Mouse (Mus musculus): ENCODE data around the gene Prok2. TPM values are rescaled to one million over a fixed set of nuclear protein-coding genes. Genes with fewer than 3 reads are reported as not detected.

The Prok2 gene
- total and polyA plus RNA-seq, 2 experiments = not detected

- H3K27ac ChIP-seq (replicated peaks; ENCODE audit: insufficient read depth, low read depth, low read length) = peak within 1 kb of the TSS; percentile 46
- under 1% methylated on average over 75 of the region's 75 CpGs for WGBS
- DNase-seq (ENCODE audit: extremely low read depth, low read depth, low spot score) = peak; percentile 59
Measured at GRCm38 (mm10) chr6:99666318-99667171, 59.6 kb downstream of the Prok2 start, which contains the start of the genes Eif4e3 and Gm20696. Gene Eif4e3 (minus strand): TSS chr6:99666771. Gene Gm20696 (minus strand): TSS chr6:99666797.

GRCm38 (mm10) chr6:99665457-99666317 lies 60.5 kb downstream of the Prok2 start:
- H3K4me3 ChIP-seq (ENCODE audit: insufficient read depth, low read depth, low read length) = peak overlapping the region; percentile 87
- WGBS = 28% methylated on average over 16 of the region's 16 CpGs
- peak; percentile 32 for DNase-seq (ENCODE audit: extremely low read depth, low read depth, low spot score)
- peak overlapping the region; percentile 46 for H3K27ac ChIP-seq (replicated peaks; ENCODE audit: insufficient read depth, low read depth, low read length)
- H3K79me2 ChIP-seq (ENCODE audit: control insufficient read depth, insufficient read depth, low read length) = no peaks in the 10 kb centered on the region; the same call in 1 of the 2 replicates
- no peaks in the 10 kb centered on the region for H3K27me3 ChIP-seq (ENCODE audit: control insufficient read depth, insufficient read depth, low read length)
- no peaks in the 10 kb centered on the region; the same call in 1 of the 2 replicates for H3K4me1 ChIP-seq (ENCODE audit: control insufficient read depth, insufficient read depth, low read length)
- TF ChIP-seq CTCF (IDR thresholded peaks at IDR 0.05; ENCODE audit: low read depth, low read length) (no peak), POLR2A (IDR thresholded peaks at IDR 0.05; ENCODE audit: extremely low read depth, insufficient read depth, low read length) (no peak)
- H3K9ac ChIP-seq (ENCODE audit: low read depth, low read length) = peak overlapping the region; percentile 85
- no peaks in the 10 kb centered on the region for H3K36me3 ChIP-seq (ENCODE audit: control insufficient read depth, insufficient read depth, low read length)

More at GRCm38 (mm10) chr6:99666318-99667171, 59.6 kb downstream of the Prok2 start, which contains the start of the genes Eif4e3 and Gm20696:
- no peaks in the 10 kb centered on the region for H3K27me3 ChIP-seq (ENCODE audit: control insufficient read depth, insufficient read depth, low read length)
- H3K36me3 ChIP-seq (ENCODE audit: control insufficient read depth, insufficient read depth, low read length) = no peaks in the 10 kb centered on the region
- no peaks in the 10 kb centered on the region; the same call in 1 of the 2 replicates for H3K79me2 ChIP-seq (ENCODE audit: control insufficient read depth, insufficient read depth, low read length)
- H3K4me3 ChIP-seq (ENCODE audit: insufficient read depth, low read depth, low read length) = peak within 1 kb of the TSS; percentile 87
- TF ChIP-seq CTCF (IDR thresholded peaks at IDR 0.05; ENCODE audit: low read depth, low read length) = no peak
- no peak for TF ChIP-seq POLR2A (IDR thresholded peaks at IDR 0.05; ENCODE audit: extremely low read depth, insufficient read depth, low read length)
- H3K4me1 ChIP-seq (ENCODE audit: control insufficient read depth, insufficient read depth, low read length) = no peaks in the 10 kb centered on the region; the same call in 1 of the 2 replicates
- H3K9ac ChIP-seq (ENCODE audit: low read depth, low read length) = peak within 1 kb of the TSS; percentile 85

- no peaks in the 10 kb centered on the region; the same call in 1 of the 2 replicates for H3K4me1 ChIP-seq (ENCODE audit: control insufficient read depth, insufficient read depth, low read length)
- no peak overlapping the region for H3K9ac ChIP-seq (ENCODE audit: low read depth, low read length)
- no peak overlapping the region for H3K27ac ChIP-seq (replicated peaks; ENCODE audit: insufficient read depth, low read depth, low read length)
- no peaks in the 10 kb centered on the region for H3K36me3 ChIP-seq (ENCODE audit: control insufficient read depth, insufficient read depth, low read length)
- no peak overlapping the region for H3K4me3 ChIP-seq (ENCODE audit: insufficient read depth, low read depth, low read length)
- no peak for DNase-seq (ENCODE audit: extremely low read depth, low read depth, low spot score)
- H3K27me3 ChIP-seq (ENCODE audit: control insufficient read depth, insufficient read depth, low read length) = no peaks in the 10 kb centered on the region
- no peaks in the 10 kb centered on the region; the same call in 1 of the 2 replicates for H3K79me2 ChIP-seq (ENCODE audit: control insufficient read depth, insufficient read depth, low read length)
- 83% methylated on average over 8 of the region's 8 CpGs for WGBS
- TF ChIP-seq CTCF (IDR thresholded peaks at IDR 0.05; ENCODE audit: low read depth, low read length) (no peak), POLR2A (IDR thresholded peaks at IDR 0.05; ENCODE audit: extremely low read depth, insufficient read depth, low read length) (no peak)
Measured at GRCm38 (mm10) chr6:99663232-99663631, 63.0 kb downstream of the Prok2 start.

Other genes with a start within 250 kb of the Prok2 start
- 24.8 and 35.3 TPM in 2 replicates for gene Foxp1, start 203.7 kb downstream of the Prok2 start, total RNA-seq (2014; rRNA removed)
- gene Foxp1, start 203.7 kb downstream of the Prok2 start, polyA plus RNA-seq (2012; rRNA removed) = 18.8 and 22.7 TPM in 2 replicates
- 2.7 and 4.1 TPM in 2 replicates for gene Eif4e3, start 59.6 kb downstream of the Prok2 start, total RNA-seq (2014; rRNA removed)
- 1.3 and 1.5 TPM in 2 replicates for gene Eif4e3, start 59.6 kb downstream of the Prok2 start, polyA plus RNA-seq (2012; rRNA removed)
- gene Gm20696, start 59.6 kb downstream of the Prok2 start, total RNA-seq (2014; rRNA removed) = 6.5 and 6.9 TPM in 2 replicates
- gene Gm20696, start 59.6 kb downstream of the Prok2 start, polyA plus RNA-seq (2012; rRNA removed) = 0.02 and 0.26 TPM in 2 replicates
- gene Gpr27, start 33.7 kb downstream of the Prok2 start, total RNA-seq (2014; rRNA removed) = 0.09 and 0.27 TPM in 2 replicates
- gene Gpr27, start 33.7 kb downstream of the Prok2 start, polyA plus RNA-seq (2012; rRNA removed) = 0.07 TPM in 1 of 2 replicates, not detected in the other

Data from liver, adult 2 months (tissue).